Mouse (Mus musculus): ENCODE measurements at regions not wholly inside any gene's neighbourhood (a gene's known extent, or its start where the extent isn't known, plus 50 kb on each side); places are given as distances from the start of the nearest gene placed in this dataset.

DNA sequence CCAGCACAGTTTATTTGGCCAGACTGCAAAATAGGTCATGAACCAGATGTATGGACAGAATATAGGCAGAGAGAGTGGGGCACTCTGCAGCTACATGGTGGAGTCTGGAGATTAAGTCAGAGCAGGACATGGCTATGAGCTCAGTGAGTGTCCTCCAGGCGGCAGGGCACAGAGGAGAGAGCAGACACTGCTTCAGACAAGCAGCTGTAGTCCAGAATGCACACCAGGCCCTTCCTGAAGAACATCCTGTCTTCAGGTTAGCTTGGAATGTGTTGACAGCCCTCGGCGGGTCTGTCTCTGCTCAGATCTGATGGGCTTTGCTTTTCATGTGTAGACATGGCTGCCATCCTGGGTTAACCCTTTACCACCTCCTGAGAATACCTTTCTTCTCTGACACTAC is 238.6 kb downstream of the Nuak1 start:
- Histone ChIP-seq H3K9ac (no peak overlapping the region), H3K4me1 (no peaks in the 10 kb centered on the region), H3K27ac (no peak overlapping the region), H3K4me3 (no peak overlapping the region), H3K27me3 (no peaks in the 10 kb centered on the region), H3K4me2 (replicated peaks) (no peak overlapping the region), H3K36me3 (no peaks in the 10 kb centered on the region), H3K9me3 (replicated peaks) (no peaks in the 10 kb centered on the region)
- no peak for ATAC-seq (ENCODE audit: low FRiP score)
- WGBS: 50% methylated on average over 3 of the region's 3 CpGs

DNA sequence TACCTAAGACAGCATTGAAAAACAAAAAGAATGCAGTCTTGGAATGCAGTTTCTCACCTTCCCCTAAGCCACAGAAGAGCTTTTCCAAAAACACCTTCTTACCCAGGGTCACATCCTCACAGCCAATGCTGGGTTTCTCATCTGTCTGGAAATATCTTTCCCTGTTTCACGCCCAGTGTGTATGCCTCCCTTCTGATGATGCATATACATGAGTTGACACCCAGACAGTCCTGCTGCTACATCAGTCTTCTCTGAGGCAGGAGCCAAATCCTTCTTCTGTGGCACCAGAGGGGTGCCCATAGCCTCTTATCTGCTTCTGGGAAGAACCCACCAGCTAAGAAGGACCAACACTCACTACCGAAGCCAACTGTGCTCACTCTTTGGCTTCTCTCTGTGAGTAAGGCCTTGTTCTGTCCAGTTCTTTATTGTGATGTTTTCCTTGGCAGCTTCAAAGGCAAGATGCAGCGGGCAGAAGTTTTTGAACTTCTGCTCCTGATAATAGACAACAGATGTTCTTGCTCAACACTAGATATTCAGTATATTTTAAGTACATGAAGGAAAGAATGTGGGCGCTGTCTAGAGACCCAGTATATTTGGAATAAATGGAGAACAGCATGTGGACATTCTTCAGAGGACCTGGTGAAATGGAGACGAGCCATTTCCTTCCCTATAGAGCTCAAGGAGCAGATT is 228.2 kb downstream of the Nuak1 start:
- ATAC-seq (ENCODE audit: low FRiP score): no peak
- Histone ChIP-seq H3K27me3 (no peaks in the 10 kb centered on the region), H3K27ac (no peak overlapping the region), H3K9ac (no peak overlapping the region), H3K36me3 (no peaks in the 10 kb centered on the region), H3K4me3 (no peak overlapping the region), H3K9me3 (replicated peaks) (peaks cover 12% of the 10 kb centered on the region), H3K4me2 (replicated peaks) (no peak overlapping the region), H3K4me1 (no peaks in the 10 kb centered on the region)
- WGBS: 75% methylated on average over 5 of the region's 5 CpGs

GRCm38 (mm10) chr10:84214812-84215211 is 225.6 kb downstream of the Nuak1 start:
- no peaks in the 10 kb centered on the region for H3K9me3 ChIP-seq (replicated peaks)
- no peak overlapping the region for H3K4me3 ChIP-seq
- no peaks in the 10 kb centered on the region for H3K36me3 ChIP-seq
- no peak overlapping the region for H3K4me2 ChIP-seq (replicated peaks)
- H3K9ac ChIP-seq: no peak overlapping the region
- H3K27me3 ChIP-seq: no peaks in the 10 kb centered on the region
- no peaks in the 10 kb centered on the region for H3K4me1 ChIP-seq
- H3K27ac ChIP-seq: no peak overlapping the region
- ATAC-seq (ENCODE audit: low FRiP score): no peak

DNA sequence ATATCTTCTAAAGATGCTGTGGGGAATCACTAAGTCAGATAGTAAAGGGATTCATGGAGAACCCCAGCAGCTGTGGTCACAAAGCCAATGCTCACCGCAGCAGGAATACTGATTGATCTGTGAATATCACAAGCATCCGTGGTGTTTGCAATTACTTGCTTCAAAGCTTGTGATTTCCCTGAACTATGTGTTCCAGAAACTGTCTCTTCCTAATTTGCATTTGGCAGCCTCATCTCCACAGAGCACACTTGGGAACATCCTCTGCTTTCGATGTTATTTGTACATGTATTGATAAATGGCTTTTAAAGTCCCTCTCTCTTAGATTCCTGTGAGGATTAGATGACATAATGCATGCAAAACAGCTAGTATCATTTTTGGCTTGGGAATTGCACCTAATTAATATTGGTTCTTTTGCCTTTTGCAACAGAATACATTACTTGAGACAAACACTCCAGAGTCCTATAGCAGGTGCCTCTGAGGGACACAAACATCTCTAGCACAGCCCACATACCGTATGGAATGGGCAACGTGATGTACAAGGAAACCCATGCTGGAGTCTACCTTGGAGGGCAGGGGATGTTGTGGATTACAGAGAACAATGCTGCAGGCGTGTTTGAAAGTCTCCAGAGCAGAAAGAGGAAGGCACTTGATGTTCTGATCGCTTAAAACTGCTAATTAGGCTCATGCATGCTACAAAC is 211.0 kb downstream of the Nuak1 start:
- Histone ChIP-seq H3K4me3 (no peak overlapping the region), H3K4me1 (no peaks in the 10 kb centered on the region), H3K9me3 (replicated peaks) (no peaks in the 10 kb centered on the region), H3K27me3 (no peaks in the 10 kb centered on the region), H3K36me3 (no peaks in the 10 kb centered on the region), H3K27ac (no peak overlapping the region), H3K9ac (no peak overlapping the region), H3K4me2 (replicated peaks) (no peak overlapping the region)
- 84% methylated on average over 7 of the region's 7 CpGs for WGBS
- ATAC-seq (ENCODE audit: low FRiP score): no peak

GRCm38 (mm10) chr10:84230011-84230781 is 210.2 kb downstream of the Nuak1 start:
- H3K4me1 ChIP-seq: no peaks in the 10 kb centered on the region
- no peak overlapping the region for H3K4me3 ChIP-seq
- no peak overlapping the region for H3K27ac ChIP-seq
- 90% methylated on average over 18 of the region's 18 CpGs for WGBS
- no peak overlapping the region for H3K4me2 ChIP-seq (replicated peaks)
- H3K9me3 ChIP-seq (replicated peaks): no peaks in the 10 kb centered on the region
- no peaks in the 10 kb centered on the region for H3K36me3 ChIP-seq
- no peak for ATAC-seq (ENCODE audit: low FRiP score)
- no peaks in the 10 kb centered on the region for H3K27me3 ChIP-seq
- no peak overlapping the region for H3K9ac ChIP-seq

DNA sequence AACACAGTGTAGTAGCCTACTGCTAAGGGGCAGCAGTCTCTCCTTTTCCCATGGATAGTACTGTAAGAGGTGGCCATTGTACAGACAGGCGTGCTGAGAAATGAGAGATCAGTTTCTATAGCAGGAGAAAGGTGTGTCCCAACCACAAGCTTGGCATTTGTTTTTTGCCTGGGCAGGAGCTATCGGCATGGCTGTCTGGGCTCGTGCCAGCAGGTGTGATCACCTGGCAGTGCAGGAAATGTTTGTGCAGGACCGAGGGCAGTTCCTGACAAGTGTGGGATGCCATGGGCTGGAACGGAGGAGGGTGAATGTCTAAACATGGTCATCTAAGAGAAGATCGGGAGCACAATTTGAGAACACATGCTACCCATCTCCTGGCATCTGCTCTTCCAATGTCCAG is 205.4 kb downstream of the Nuak1 start:
- Histone ChIP-seq H3K36me3 (no peaks in the 10 kb centered on the region), H3K27me3 (no peaks in the 10 kb centered on the region), H3K9ac (no peak overlapping the region), H3K9me3 (replicated peaks) (no peaks in the 10 kb centered on the region), H3K4me1 (peaks cover 8% of the 10 kb centered on the region), H3K4me3 (no peak overlapping the region), H3K4me2 (replicated peaks) (no peak overlapping the region), H3K27ac (no peak overlapping the region)
- WGBS: 92% methylated on average over 6 of the region's 6 CpGs
- ATAC-seq (ENCODE audit: low FRiP score): no peak

- no peak overlapping the region for H3K4me2 ChIP-seq (replicated peaks)
- no peak for ATAC-seq (ENCODE audit: low FRiP score)
- H3K27me3 ChIP-seq: no peaks in the 10 kb centered on the region
- H3K9me3 ChIP-seq (replicated peaks): peaks cover 4% of the 10 kb centered on the region; the same call in 1 of the 2 replicates
- no peak overlapping the region for H3K9ac ChIP-seq
- H3K27ac ChIP-seq: no peak overlapping the region
- H3K4me3 ChIP-seq: no peak overlapping the region
- H3K4me1 ChIP-seq: peaks cover 8% of the 10 kb centered on the region
- WGBS: 75% methylated on average over 2 of the region's 2 CpGs
- H3K36me3 ChIP-seq: no peaks in the 10 kb centered on the region
These were observed 204.2 kb downstream of the Nuak1 start for GRCm38 (mm10) chr10:84236236-84236635.

DNA sequence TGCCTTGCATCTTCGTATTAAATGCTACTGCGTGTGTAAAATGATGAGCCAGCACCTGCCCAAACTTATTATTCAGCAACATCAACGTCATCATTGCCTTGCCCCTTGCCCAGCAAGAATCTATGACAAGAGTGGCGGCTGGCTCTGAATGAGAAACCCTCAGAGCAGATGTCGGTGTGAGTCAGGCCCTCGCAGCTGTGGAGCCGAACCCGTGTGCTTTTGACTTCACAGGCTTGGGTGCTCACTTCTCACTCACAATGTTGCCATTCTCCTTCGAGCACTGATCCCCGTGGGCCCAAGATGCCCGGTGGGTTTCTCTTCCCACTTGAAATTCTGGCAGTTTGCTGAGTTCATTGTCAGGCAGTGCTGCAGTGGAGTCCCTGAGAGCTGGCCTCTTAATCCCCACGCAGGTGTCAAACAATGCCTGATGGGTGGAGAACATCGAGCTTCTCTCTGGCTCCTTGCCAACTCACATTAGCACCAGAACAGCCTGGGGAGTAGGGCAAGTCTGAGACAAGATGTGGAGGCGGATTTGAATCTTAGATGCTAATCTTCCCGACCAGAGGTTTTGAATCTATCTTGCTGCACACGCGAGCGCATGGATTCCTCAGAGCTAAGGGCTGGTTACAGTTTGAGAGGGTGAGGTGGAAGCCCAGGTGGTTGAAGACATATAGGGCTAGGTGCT is 202.0 kb downstream of the Nuak1 start:
- ATAC-seq (ENCODE audit: low FRiP score): no peak
- no peak overlapping the region for H3K4me3 ChIP-seq
- no peak overlapping the region for H3K4me2 ChIP-seq (replicated peaks)
- peaks cover 8% of the 10 kb centered on the region for H3K4me1 ChIP-seq
- no peaks in the 10 kb centered on the region for H3K27me3 ChIP-seq
- peaks cover 16% of the 10 kb centered on the region for H3K9me3 ChIP-seq (replicated peaks)
- no peaks in the 10 kb centered on the region for H3K36me3 ChIP-seq
- no peak overlapping the region for H3K9ac ChIP-seq
- no peak overlapping the region for H3K27ac ChIP-seq
- 64% methylated on average over 18 of the region's 18 CpGs for WGBS

DNA sequence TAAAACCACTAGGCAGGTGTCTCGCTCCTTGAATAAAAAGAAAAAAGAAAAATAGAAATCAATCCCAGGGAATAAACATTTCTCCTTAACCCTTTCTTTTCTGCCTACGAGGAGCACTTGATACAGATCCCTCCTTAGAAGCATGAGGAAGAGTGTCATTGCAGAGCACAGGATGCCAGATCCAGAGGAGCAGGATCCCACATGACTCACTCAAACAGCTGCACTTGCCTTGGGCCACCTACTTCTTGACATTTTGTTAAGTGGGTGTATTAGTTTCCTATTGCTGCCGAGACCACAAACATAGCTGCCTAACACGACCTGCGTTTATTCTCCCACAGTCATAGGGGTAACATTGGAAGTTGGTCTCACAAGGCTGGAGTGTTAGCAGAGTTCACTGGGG is 197.1 kb downstream of the Nuak1 start:
- Histone ChIP-seq H3K27me3 (no peaks in the 10 kb centered on the region), H3K4me2 (replicated peaks) (no peak overlapping the region), H3K27ac (no peak overlapping the region), H3K36me3 (no peaks in the 10 kb centered on the region), H3K9ac (no peak overlapping the region), H3K4me1 (peaks cover 6% of the 10 kb centered on the region), H3K9me3 (replicated peaks) (peaks cover 16% of the 10 kb centered on the region), H3K4me3 (no peak overlapping the region)
- WGBS: 94% methylated on average over 5 of the region's 5 CpGs
- ATAC-seq (ENCODE audit: low FRiP score): no peak

DNA sequence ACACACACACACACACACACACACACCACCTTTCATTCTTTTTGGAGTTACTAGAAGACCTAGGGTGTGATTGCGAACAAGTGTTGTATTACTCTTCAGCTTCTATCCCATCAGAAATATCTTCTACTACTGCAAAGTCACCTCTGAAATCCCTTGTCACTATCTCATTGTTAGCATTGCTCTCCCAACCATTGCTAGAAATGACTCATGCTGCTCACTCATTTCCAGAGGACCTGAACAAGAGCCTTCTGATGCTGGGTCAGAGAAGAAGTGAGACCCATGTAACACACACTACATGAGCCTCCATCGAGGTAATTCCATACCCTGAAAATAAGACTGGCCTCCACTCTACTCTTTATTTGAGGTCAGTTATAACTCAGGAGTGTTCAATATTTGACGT is 191.1 kb downstream of the Nuak1 start:
- H3K4me3 ChIP-seq: no peak overlapping the region
- no peaks in the 10 kb centered on the region for H3K9me3 ChIP-seq (replicated peaks)
- H3K4me2 ChIP-seq (replicated peaks): no peak overlapping the region
- no peak for ATAC-seq (ENCODE audit: low FRiP score)
- no peaks in the 10 kb centered on the region for H3K4me1 ChIP-seq
- no peaks in the 10 kb centered on the region for H3K36me3 ChIP-seq
- no peak overlapping the region for H3K9ac ChIP-seq
- no peaks in the 10 kb centered on the region for H3K27me3 ChIP-seq
- WGBS: 97% methylated on average over 3 of the region's 3 CpGs
- H3K27ac ChIP-seq: no peak overlapping the region

DNA sequence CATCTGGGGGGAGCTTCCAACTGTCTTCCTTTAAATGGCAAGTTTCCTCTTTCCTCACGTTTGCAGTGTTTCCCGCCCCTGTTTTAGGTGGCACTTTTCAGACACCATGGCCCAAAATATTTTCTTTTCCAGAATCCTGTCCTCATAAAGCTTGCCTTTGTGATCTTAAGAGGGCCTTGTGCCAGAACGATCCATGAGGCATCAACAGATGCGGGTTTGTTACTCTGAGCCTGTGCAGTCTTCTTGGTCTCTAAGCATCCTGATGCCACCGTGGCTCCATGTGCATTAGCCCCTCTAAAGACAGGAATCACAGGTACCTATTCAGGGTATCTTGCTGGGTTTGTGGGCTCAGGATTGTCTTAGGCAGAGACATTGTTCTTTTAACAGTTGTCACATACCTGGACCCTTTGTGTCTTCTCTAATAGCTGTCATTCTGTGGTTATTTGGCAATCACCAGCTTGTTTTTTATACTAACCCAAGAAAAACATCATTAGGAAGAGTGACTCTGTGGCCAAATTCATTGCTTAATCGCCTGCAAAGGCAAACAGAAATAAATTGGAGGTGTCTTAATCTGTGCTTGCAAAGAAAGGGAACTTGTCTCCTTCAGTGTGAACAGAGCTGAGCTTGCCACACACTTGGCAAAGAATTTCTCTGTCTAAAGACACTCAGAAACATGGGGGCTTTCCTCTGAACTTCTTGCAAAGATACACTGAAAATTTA is 179.3 kb downstream of the Nuak1 start:
- Histone ChIP-seq H3K4me3 (no peak overlapping the region), H3K4me2 (replicated peaks) (no peak overlapping the region), H3K27ac (no peak overlapping the region), H3K4me1 (no peaks in the 10 kb centered on the region), H3K27me3 (no peaks in the 10 kb centered on the region), H3K36me3 (no peaks in the 10 kb centered on the region), H3K9ac (no peak overlapping the region), H3K9me3 (replicated peaks) (no peaks in the 10 kb centered on the region)
- 84% methylated on average over 6 of the region's 6 CpGs for WGBS
- ATAC-seq (ENCODE audit: low FRiP score): no peak

DNA sequence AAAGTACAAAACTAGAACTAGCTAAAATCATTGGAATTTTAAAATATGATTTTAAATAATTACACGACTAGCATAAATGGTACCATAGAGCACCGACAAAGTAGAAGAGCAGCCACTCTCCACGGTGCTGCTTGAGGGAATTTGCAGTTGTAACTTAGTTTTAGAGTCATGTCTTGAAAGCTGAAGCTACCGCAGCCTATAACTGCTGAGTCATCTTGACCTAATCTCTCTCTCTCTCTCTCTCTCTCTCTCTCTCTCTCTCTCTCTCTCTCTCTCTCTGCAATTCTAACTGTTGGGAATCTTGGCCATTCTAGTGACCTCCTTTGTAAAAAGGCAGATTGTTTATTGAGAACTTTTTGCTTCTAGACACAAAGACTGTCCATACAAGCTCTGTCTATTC is 177.5 kb downstream of the Nuak1 start:
- WGBS: 91% methylated on average over 4 of the region's 4 CpGs
- Histone ChIP-seq H3K27ac (no peak overlapping the region), H3K9me3 (replicated peaks) (no peaks in the 10 kb centered on the region), H3K4me2 (replicated peaks) (no peak overlapping the region), H3K4me3 (no peak overlapping the region), H3K4me1 (no peaks in the 10 kb centered on the region), H3K9ac (no peak overlapping the region), H3K36me3 (no peaks in the 10 kb centered on the region), H3K27me3 (no peaks in the 10 kb centered on the region)
- ATAC-seq (ENCODE audit: low FRiP score): no peak

Measured in hindbrain, embryonic 12.5 days (tissue).